In genomic region chr1:58458867-58459266, GRCm38 (mm10) we compare ENCODE assay signal across 15 mouse cellular contexts. TPM values are rescaled to one million over a fixed set of nuclear protein-coding genes. Genes with fewer than 3 reads are reported as not detected.
DNase-seq lines count a peak whose midpoint lies in the region; ATAC-seq and TF ChIP-seq lines count a peak whose summit lies in the region.
"Had no signal": no experiment of that assay in that cellular context is flagged by ENCODE, and none has a peak within 500 bp of the region (broad histone marks: within the 10 kb centered on the region; RNA-seq: fewer than 3 reads in every experiment).

No protein-coding gene starts in this region.

- 82% methylated on average over 2 of the region's 2 CpGs for WGBS in kidney, embryonic 15.5 days
- WGBS in liver, postnatal 0 days (ENCODE audit: insufficient replicate concordance), result 75% methylated on average over 2 of the region's 2 CpGs

- peak; percentile 31 for DNase-seq in adrenal gland, postnatal 10 days
- no peak for DNase-seq in adrenal gland, adult 18-20 months (ENCODE audit: low spot score in 2 of 2)
- no peak for DNase-seq in frontal cortex, postnatal 10 days (ENCODE audit: low spot score in 2 of 2)
- peak; percentile 30 for DNase-seq in kidney, adult 9 months
- peak; percentile 30 for DNase-seq in MN1 (ENCODE audit: low spot score)
- DNase-seq in liver, postnatal 0 days, result no peak
- DNase-seq: adrenal gland, adult 8-10 months; lung, adult 2 months had no signal

- no peak for TF ChIP-seq CTCF in liver, postnatal 0 days (IDR thresholded peaks at IDR 0.05; ENCODE audit: low read depth)

- H3K27ac ChIP-seq in kidney, embryonic 15.5 days, result no peak overlapping the region
- no peak overlapping the region for H3K27ac ChIP-seq in liver, postnatal 0 days (ENCODE audit: low read depth)
- H3K27ac ChIP-seq: embryonic facial prominence, embryonic 13.5 days; hindbrain, embryonic 14.5 days; left cerebral cortex, adult 2 months had no signal

- no peak overlapping the region for H3K9ac ChIP-seq in kidney, embryonic 15.5 days
- H3K9ac ChIP-seq in liver, postnatal 0 days (replicated peaks), result no peak overlapping the region
- H3K9ac ChIP-seq: embryonic facial prominence, embryonic 13.5 days; hindbrain, embryonic 14.5 days had no signal

- no peak overlapping the region for H3K4me2 ChIP-seq in kidney, embryonic 15.5 days
- H3K4me2 ChIP-seq in liver, postnatal 0 days (ENCODE audit: low read depth, low read length), result no peak overlapping the region
- H3K4me2 ChIP-seq: embryonic facial prominence, embryonic 13.5 days; hindbrain, embryonic 14.5 days had no signal

- H3K4me1 ChIP-seq in kidney, embryonic 15.5 days, result no peaks in the 10 kb centered on the region
- no peaks in the 10 kb centered on the region for H3K4me1 ChIP-seq in liver, postnatal 0 days (ENCODE audit: insufficient read depth)
- H3K4me1 ChIP-seq: embryonic facial prominence, embryonic 13.5 days had no signal

- no peak for TF ChIP-seq EP300 in liver, postnatal 0 days (IDR thresholded peaks at IDR 0.05; ENCODE audit: low read depth)

- no peak overlapping the region for H3K4me3 ChIP-seq in kidney, embryonic 15.5 days (replicated peaks)
- H3K4me3 ChIP-seq in liver, postnatal 0 days (ENCODE audit: low read depth, low read length), result no peak overlapping the region
- H3K4me3 ChIP-seq: embryonic facial prominence, embryonic 13.5 days; left cerebral cortex, adult 2 months had no signal

- no peaks in the 10 kb centered on the region for H3K27me3 ChIP-seq in kidney, embryonic 15.5 days
- H3K27me3 ChIP-seq in liver, postnatal 0 days (ENCODE audit: insufficient read depth, low read length), result no peaks in the 10 kb centered on the region
- H3K27me3 ChIP-seq: CH12.LX; embryonic facial prominence, embryonic 13.5 days; Patski had no signal

- ATAC-seq in frontal cortex, adult (ENCODE audit: low TSS enrichment), result peak; percentile 53; the same call in 1 of the 2 replicates
- no peak for ATAC-seq in kidney, embryonic 15.5 days (replicated peaks; ENCODE audit: low FRiP score)
- no peak for ATAC-seq in liver, postnatal 0 days
- ATAC-seq: Patski had no signal

- H3K9me3 ChIP-seq in kidney, embryonic 15.5 days (replicated peaks), result no peaks in the 10 kb centered on the region
- H3K9me3 ChIP-seq in liver, postnatal 0 days (ENCODE audit: low read length), result no peaks in the 10 kb centered on the region
- H3K9me3 ChIP-seq: embryonic facial prominence, embryonic 13.5 days had no signal

- peaks cover 100% of the 10 kb centered on the region for H3K36me3 ChIP-seq in kidney, embryonic 15.5 days
- H3K36me3 ChIP-seq in liver, postnatal 0 days (replicated peaks; ENCODE audit: insufficient read depth, low read length), result peaks cover 41% of the 10 kb centered on the region

RNA-seq across cellular contexts. Expression of gene Ppil3, which starts 13.6 kb away (rescaled TPM):
- 10 to 100 TPM; 29.7 to 30.1 TPM for total RNA-seq in adrenal gland, postnatal 10 days (2021)
- 10 to 100 TPM; 27.9 to 29.4 TPM for total RNA-seq in adrenal gland, adult 18-20 months (2021)
- 52.0 and 58.5 TPM in 2 replicates for polyA plus RNA-seq in kidney, embryonic 15.5 days (2015; fragmentation: Nextera tagmentation; extraction: Ambion mirVana)
- 15.5 and 17.4 TPM in 2 replicates for polyA plus RNA-seq in liver, postnatal 0 days (2015; fragmentation: Nextera tagmentation; extraction: Ambion mirVana)

RNA-seq across cellular contexts. Expression of gene Nif3l1, which starts 13.9 kb away (rescaled TPM):
- 10 to 100 TPM; 18.2 to 21.1 TPM for total RNA-seq in adrenal gland, postnatal 10 days (2021)
- total RNA-seq in adrenal gland, adult 18-20 months (2021), result 10 to 100 TPM; 15.6 to 17.7 TPM
- polyA plus RNA-seq in kidney, embryonic 15.5 days (2015; fragmentation: Nextera tagmentation; extraction: Ambion mirVana), result 44.7 and 46.7 TPM in 2 replicates
- polyA plus RNA-seq in liver, postnatal 0 days (2015; fragmentation: Nextera tagmentation; extraction: Ambion mirVana), result 9.6 and 11.2 TPM in 2 replicates

RNA-seq across cellular contexts. Expression of gene Clk1, which starts 35.0 kb away (rescaled TPM):
- 100 to 1,000 TPM; 110 to 152 TPM for total RNA-seq in adrenal gland, postnatal 10 days (2021)
- 100 to 1,000 TPM; 134 to 201 TPM for total RNA-seq in adrenal gland, adult 18-20 months (2021)
- 185 and 199 TPM in 2 replicates for polyA plus RNA-seq in kidney, embryonic 15.5 days (2015; fragmentation: Nextera tagmentation; extraction: Ambion mirVana)
- 67.3 and 76.6 TPM in 2 replicates for polyA plus RNA-seq in liver, postnatal 0 days (2015; fragmentation: Nextera tagmentation; extraction: Ambion mirVana)

RNA-seq across cellular contexts. Expression of gene Orc2, which starts 46.0 kb away (rescaled TPM):
- 10 to 100 TPM; 21.3 to 25.5 TPM for total RNA-seq in adrenal gland, postnatal 10 days (2021)
- total RNA-seq in adrenal gland, adult 18-20 months (2021), result 10 to 100 TPM; 21.5 to 23.1 TPM
- 31.7 and 33.3 TPM in 2 replicates for polyA plus RNA-seq in kidney, embryonic 15.5 days (2015; fragmentation: Nextera tagmentation; extraction: Ambion mirVana)
- polyA plus RNA-seq in liver, postnatal 0 days (2015; fragmentation: Nextera tagmentation; extraction: Ambion mirVana), result 11.1 and 12.9 TPM in 2 replicates

Comparison
In these comparisons a context has a peak if more than half of its experiments do, and no peak if none do; other contexts are left out.
1. DNase-seq: peak in adrenal gland, postnatal 10 days (single experiment), kidney, adult 9 months (single experiment) and MN1 (single experiment); none in adrenal gland, adult 18-20 months (0 of 2), frontal cortex, postnatal 10 days (0 of 2) and liver, postnatal 0 days (single experiment).